Mouse (Mus musculus) ES-E14 (cell line): Measurements from ENCODE around the gene Gpr137. TPM values are rescaled to one million over a fixed set of nuclear protein-coding genes. Genes with fewer than 3 reads are reported as not detected.

Source experiments
- DNase-seq: peaks from one replicate; pipeline ENCODE4 v3.0.0-alpha.2; 2013; ENCODE audit warnings: low read depth, low spot score
- H3K27ac ChIP-seq: 2 replicates; pipeline ENCODE4 v1.5.1; 2012; ENCODE audit warnings: low read depth, mild to moderate bottlenecking, low read length, moderate library complexity, mixed read lengths; ENCODE audit not compliant: poor library complexity, insufficient read depth, severe bottlenecking
- H3K36me3 ChIP-seq: 2 replicates; pipeline ENCODE4 v1.6.1; 2012; ENCODE audit warnings: mild to moderate bottlenecking, low read length, moderate library complexity, mixed read lengths; ENCODE audit not compliant: control insufficient read depth, poor library complexity, insufficient read depth, severe bottlenecking
- H3K4me1 ChIP-seq, 2 experiments: fragments of 150-350 bp in 1 of 2; sonication (generic) in 1 of 2; 2 replicates each; pipeline ENCODE4 v1.6.1; 2012; ENCODE audit warnings: low read length in 2 of 2, mild to moderate bottlenecking in 1 of 2, mixed read lengths in 1 of 2; ENCODE audit not compliant: control insufficient read depth in 2 of 2, insufficient read depth in 2 of 2, poor library complexity in 1 of 2
- H3K4me3 ChIP-seq, 2 experiments: fragments of 150-350 bp in 1 of 2; sonication (generic) in 1 of 2; 2 replicates each; pipeline ENCODE4 v1.5.1; 2012; ENCODE audit warnings: low read length in 2 of 2, low read depth in 1 of 2, mild to moderate bottlenecking in 1 of 2, mixed read lengths in 1 of 2; ENCODE audit not compliant: insufficient read depth in 1 of 2, poor library complexity in 1 of 2, severe bottlenecking in 1 of 2
- H3K9ac ChIP-seq: 2 replicates; pipeline ENCODE4 v1.6.1; 2012; ENCODE audit warnings: low read depth, mild to moderate bottlenecking, low read length, mixed read lengths; ENCODE audit not compliant: poor library complexity, insufficient read depth, severe bottlenecking
- H3K9me3 ChIP-seq: fragments of 150-350 bp; sonication (generic); 2 replicates; pipeline ENCODE4 v1.6.1; 2012; ENCODE audit warnings: low read depth, mild to moderate bottlenecking, low read length; ENCODE audit not compliant: control insufficient read depth, insufficient read depth
- CHD2 ChIP-seq: IDR thresholded peaks from 2 replicates; pipeline ENCODE4 v1.6.1; 2014; ENCODE audit warnings: mild to moderate bottlenecking, low read depth, low read length, inconsistent platforms
- HCFC1 ChIP-seq: IDR thresholded peaks from 2 replicates; pipeline ENCODE4 v1.6.1; 2012; ENCODE audit warnings: low read length, inconsistent platforms, borderline replicate concordance; ENCODE audit not compliant: insufficient read depth
- MAFK ChIP-seq: IDR thresholded peaks from 2 replicates; pipeline ENCODE4 v1.6.1; 2014; ENCODE audit warnings: mild to moderate bottlenecking, low read depth, low read length, inconsistent platforms; ENCODE audit not compliant: insufficient read depth
- ZC3H11A ChIP-seq: IDR thresholded peaks from 2 replicates; pipeline ENCODE4 v1.6.1; 2012; ENCODE audit warnings: low read depth, mild to moderate bottlenecking, inconsistent platforms, low read length, borderline replicate concordance
- ZNF384 ChIP-seq: IDR thresholded peaks from 2 replicates; pipeline ENCODE4 v1.6.1; 2012; ENCODE audit warnings: low read depth, low read length, inconsistent platforms
- in situ Hi-C, 2 experiments: fragments of 600-800 bp; cut with MboI; formaldehyde crosslinking; loops; one replicate each; pipeline ENCODE4 v1.15.1; 2025; ENCODE audit warnings: low sequenced_read_pairs in 2 of 2, inconsistent platforms in 1 of 2; ENCODE audit not compliant: unreplicated experiment in 2 of 2
- total RNA-seq: library from RNA; depleted of rRNA; stranded (reverse); fragments of 300-350 nt; gene quantifications from 2 replicates; pipeline ENCODE4 v1.2.3, GENCODE M21; 2012

Gene Gpr137
- total RNA-seq, 1 experiment: 23.7 TPM

DNA sequence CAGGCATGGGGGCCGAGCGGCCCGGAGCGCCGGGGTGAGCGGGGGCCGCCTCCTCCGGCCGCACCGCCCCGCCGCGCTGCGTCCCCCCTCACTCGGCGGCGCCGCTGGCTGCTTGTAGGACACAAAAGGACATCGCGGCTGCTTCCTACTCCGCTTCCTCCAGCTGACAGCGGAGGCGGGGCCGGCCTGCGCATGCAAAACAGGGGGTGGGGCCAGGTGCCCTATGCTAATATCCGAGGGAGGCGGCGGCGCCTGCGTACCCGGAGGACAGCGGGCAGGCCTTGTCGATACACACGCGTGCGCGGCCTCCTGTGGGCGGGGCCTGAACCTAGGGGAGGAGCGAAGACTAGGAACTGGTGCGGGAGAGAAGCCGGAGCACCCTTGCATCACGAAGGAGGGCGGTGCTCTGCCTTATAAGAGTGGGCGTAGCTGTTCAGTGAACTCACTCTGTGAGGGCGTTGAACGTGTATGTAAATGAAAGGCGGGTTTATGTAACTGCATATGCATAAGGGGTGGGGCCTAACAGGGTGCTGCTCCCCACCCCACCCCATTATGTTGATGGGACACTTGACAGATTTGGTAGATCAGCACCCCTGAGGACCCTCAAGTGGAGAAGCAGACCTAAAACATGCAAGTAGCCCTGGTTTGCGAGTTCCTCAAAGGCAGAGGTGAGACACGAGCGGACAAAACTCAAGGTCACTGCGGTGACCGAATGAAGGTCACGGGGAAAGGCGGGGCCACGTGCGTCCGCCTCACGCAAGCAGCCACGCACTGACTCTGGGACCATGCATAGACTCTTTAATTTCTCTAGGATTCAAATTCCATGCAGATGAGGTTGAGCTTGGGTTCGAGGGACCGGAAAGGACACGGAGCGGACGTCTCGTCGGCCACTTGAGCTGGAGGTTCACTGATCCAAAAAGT lies 20.4 kb downstream of the Gpr137 start, which contains the start of gene Esrra:
Gene Esrra (minus strand): TSS at position 167 of the 921 bp plus-strand sequence.
- Histone ChIP-seq H3K4me3 (peak within 1 kb of the TSS; percentile 72 to 83), H3K4me1 (peaks cover 3 to 17% of the 10 kb centered on the region in 2 experiments; a peak in 3 of 4 replicates), H3K36me3 (peaks cover 2% of the 10 kb centered on the region; the same call in 1 of the 2 replicates), H3K27ac (peak within 1 kb of the TSS; percentile 77), H3K9ac (peak within 1 kb of the TSS; percentile 83), H3K9me3 (no peaks in the 10 kb centered on the region)
- TF ChIP-seq CHD2: no peak
- TF ChIP-seq ZNF384: no peak
- no peak; the same call in 1 of the 2 replicates for TF ChIP-seq HCFC1
- TF ChIP-seq ZC3H11A: no peak
- 0 out of 2 replicates have a peak, but pooled peaks have one; percentile 19 for TF ChIP-seq MAFK
- in situ Hi-C loops: no loop called here
- DNase-seq: peak; percentile 100

DNA sequence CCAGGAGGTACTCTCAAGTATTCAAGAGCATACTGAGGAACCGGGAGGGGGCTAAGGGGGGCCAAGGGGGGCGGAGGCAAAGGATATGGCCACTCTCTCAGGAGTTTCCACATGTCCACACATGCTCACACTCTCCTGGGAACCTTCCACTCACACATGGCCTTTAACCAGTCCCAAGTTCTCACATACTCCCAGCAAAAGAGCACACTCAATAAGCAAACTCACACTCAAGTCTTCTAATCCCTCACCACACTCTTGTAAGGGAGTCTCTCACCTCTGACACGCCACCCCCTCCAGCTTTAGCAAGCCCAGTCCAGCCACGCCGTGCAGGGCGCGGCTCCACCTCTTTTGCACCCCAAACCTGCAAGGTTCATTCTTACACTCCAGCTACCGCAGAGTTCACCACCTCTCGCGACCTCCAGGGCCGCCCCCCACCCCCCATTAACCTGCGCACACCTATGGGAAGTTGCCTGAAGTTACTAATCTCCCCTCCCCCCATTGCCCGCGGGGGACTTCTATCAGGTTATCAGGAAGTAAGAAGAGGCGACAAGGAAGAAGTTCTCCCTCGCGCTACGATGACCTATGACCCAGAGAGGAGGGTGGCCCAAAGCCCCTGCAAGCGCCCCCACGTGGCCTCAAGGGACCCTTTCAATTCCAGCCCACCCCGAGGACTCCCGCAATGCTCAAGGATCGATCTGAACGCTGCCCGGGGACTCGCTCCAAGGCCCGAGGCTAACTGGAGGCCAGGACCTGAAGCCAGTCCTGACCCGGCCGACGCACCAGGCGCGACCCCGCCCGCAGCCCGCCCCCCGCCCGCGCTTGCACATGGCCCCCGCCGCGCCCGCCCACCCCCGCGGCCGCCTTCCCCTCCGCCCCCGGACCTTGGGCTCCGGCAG lies 21.3 kb downstream of the Gpr137 start:
- Histone ChIP-seq H3K4me1 (peaks cover 3 to 15% of the 10 kb centered on the region in 2 experiments; a peak in 3 of 4 replicates), H3K9ac (peak overlapping the region; percentile 83), H3K4me3 (peak overlapping the region; percentile 72 to 83), H3K9me3 (no peaks in the 10 kb centered on the region), H3K27ac (peak overlapping the region; percentile 77), H3K36me3 (peaks cover 2% of the 10 kb centered on the region; the same call in 1 of the 2 replicates)
- peak; percentile 61 for DNase-seq
- in situ Hi-C loops: no loop called here
- TF ChIP-seq MAFK (no peak), CHD2 (no peak; the same call in 1 of the 2 replicates), ZC3H11A (no peak), HCFC1 (no peak), ZNF384 (no peak)

DNA sequence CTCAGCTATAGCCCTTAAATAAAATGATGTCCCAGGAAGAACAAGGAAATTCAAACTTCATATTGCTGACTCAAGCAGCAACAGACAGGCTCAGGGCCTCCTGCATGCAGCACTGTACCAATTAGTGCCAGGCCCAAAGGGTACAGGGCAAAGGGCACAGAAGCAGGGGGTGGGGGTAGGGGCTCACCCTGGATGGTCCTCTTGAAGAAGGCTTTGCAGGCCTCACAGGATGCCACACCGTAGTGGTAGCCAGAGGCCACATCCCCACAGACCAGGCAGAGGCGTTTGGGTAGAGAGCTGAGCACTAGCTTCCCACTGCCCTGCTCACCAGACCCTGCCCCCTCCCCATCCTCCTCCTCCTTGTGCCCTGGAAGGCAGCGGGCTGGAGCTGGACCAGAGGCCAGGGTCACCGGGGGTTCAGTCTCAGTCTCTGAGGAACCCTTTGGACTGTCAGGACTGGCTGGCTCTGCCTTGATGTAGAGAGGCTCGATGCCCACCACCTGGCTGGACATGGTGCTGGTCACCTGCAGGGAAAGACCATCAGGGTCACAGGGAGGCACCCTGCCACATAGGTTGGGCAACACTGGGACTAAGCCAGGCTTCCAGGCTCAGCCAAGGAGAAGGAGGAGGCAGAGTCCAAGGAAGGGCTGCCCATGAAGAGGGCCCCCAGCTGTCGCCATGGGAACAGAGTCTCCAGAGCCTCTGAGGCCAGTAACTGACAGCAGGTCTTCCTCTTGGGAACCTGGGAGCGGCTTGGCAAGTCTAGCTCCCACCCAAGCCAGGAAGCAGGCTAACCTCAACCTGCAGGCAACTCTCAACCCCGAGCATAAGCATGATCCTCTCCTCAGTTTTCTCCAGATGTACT lies 22.2 kb downstream of the Gpr137 start:
- peaks cover 3 to 13% of the 10 kb centered on the region in 2 experiments; a peak in 3 of 4 replicates for H3K4me1 ChIP-seq
- DNase-seq: no peak
- TF ChIP-seq ZC3H11A (no peak), MAFK (no peak), HCFC1 (no peak), CHD2 (no peak)
- in situ Hi-C loops: no loop called here
- H3K4me3 ChIP-seq: peak overlapping the region; percentile 72 to 83
- 0 out of 2 replicates have a peak overlapping the region, but pooled peaks have one; percentile 12 for H3K9ac ChIP-seq
- no peaks in the 10 kb centered on the region for H3K9me3 ChIP-seq
- no peak overlapping the region for H3K27ac ChIP-seq
- H3K36me3 ChIP-seq: peaks cover 2% of the 10 kb centered on the region; the same call in 1 of the 2 replicates
